Comparison of ENCODE assay signal across 8 mouse cellular contexts in the genomic region with DNA sequence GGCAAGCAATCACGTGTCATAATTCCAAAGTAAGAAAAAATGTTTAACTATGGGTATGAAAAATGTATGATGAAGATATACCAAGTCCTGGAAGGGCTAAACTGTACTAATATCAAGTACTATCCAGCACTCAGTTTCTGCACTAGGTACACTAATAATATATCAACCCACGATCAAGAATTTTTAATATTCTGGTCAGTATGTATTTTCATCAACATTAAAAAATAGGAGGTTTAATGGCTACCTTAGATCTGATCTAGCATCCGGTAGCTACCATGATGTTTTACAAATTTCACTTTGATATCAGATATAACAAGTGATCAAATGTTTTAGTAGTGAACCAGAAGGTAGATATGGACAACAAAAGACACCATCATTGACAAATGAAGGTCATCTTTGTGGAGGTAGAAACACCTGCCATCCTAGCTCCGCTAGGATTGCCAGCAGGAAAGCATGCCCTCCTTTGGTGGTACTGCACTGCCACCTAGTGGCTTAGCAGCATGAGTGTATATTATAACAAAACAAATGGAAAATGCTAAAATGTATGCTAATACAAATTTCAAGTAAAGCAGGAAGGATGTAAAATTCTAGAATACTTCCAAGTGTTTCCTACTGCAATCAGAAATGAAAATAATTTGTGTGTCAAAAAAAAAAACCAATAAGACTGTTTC. TPM values are rescaled to one million over a fixed set of nuclear protein-coding genes. Genes with fewer than 3 reads are reported as not detected.
A peak's percentile ranks its signal among the peaks of the same experiment; 100 is the strongest.
DNase-seq lines count a peak whose midpoint lies in the region; ATAC-seq and TF ChIP-seq lines count a peak whose summit lies in the region.

No protein-coding gene starts in this region.

- peak; percentile 78 for DNase-seq in intestine, embryonic 14.5 days (ENCODE audit: low spot score)
- peak; percentile 63 for DNase-seq in MN1 (ENCODE audit: low spot score)
- peak; percentile 41 for DNase-seq in cerebellum, adult 8-10 months
- DNase-seq in frontal cortex, postnatal 36 days (ENCODE audit: low spot score in 2 of 2): peak; percentile 49 to 54
- DNase-seq in layer of hippocampus, adult 2 months (ENCODE audit: low spot score in 2 of 2): peak; percentile 61 to 76
- peak; percentile 77 for DNase-seq in mesoderm, embryonic 11.5 days (ENCODE audit: low read depth, low spot score)
- DNase-seq in spleen, postnatal 36 days (ENCODE audit: low spot score in 2 of 2): peak; percentile 11 to 14

- H3K4me3 ChIP-seq in intestine, embryonic 14.5 days (ENCODE audit: low read depth, low read length): no peak overlapping the region
- no peak overlapping the region for H3K4me3 ChIP-seq in intestine, embryonic 16.5 days (ENCODE audit: low read length)
- H3K4me3 ChIP-seq in layer of hippocampus, adult 2 months: no peak overlapping the region

- H3K9me3 ChIP-seq in intestine, embryonic 14.5 days (ENCODE audit: control insufficient read depth, low read length): no peaks in the 10 kb centered on the region
- H3K9me3 ChIP-seq in intestine, embryonic 16.5 days (ENCODE audit: control insufficient read depth, low read length): no peaks in the 10 kb centered on the region

- ATAC-seq in intestine, embryonic 14.5 days (replicated peaks; ENCODE audit: low FRiP score, low TSS enrichment, low read depth): no peak
- no peak for ATAC-seq in intestine, embryonic 16.5 days

- 45% methylated on average over 4 of the region's 4 CpGs for WGBS in intestine, embryonic 14.5 days
- 45% methylated on average over 4 of the region's 4 CpGs for WGBS in intestine, embryonic 16.5 days

- no peaks in the 10 kb centered on the region for H3K36me3 ChIP-seq in intestine, embryonic 14.5 days (ENCODE audit: control insufficient read depth, insufficient read depth, low read length)
- H3K36me3 ChIP-seq in intestine, embryonic 16.5 days (ENCODE audit: control insufficient read depth, insufficient read depth, low read length): no peaks in the 10 kb centered on the region

- H3K27ac ChIP-seq in intestine, embryonic 14.5 days (ENCODE audit: low read depth): no peak overlapping the region
- no peak overlapping the region for H3K27ac ChIP-seq in intestine, embryonic 16.5 days (ENCODE audit: low read length)
- no peak overlapping the region for H3K27ac ChIP-seq in layer of hippocampus, adult 2 months

- H3K9ac ChIP-seq in intestine, embryonic 14.5 days (ENCODE audit: low read length): no peak overlapping the region
- H3K9ac ChIP-seq in intestine, embryonic 16.5 days (ENCODE audit: low read depth, low read length): no peak overlapping the region

- H3K4me1 ChIP-seq in intestine, embryonic 14.5 days (replicated peaks; ENCODE audit: control insufficient read depth, insufficient read depth, low read length): peaks cover 9% of the 10 kb centered on the region
- H3K4me1 ChIP-seq in intestine, embryonic 16.5 days (ENCODE audit: control insufficient read depth, insufficient read depth, low read length): no peaks in the 10 kb centered on the region; the same call in 1 of the 2 replicates

- no peak overlapping the region for H3K4me2 ChIP-seq in intestine, embryonic 14.5 days (ENCODE audit: low read length)
- no peak overlapping the region for H3K4me2 ChIP-seq in intestine, embryonic 16.5 days (ENCODE audit: low read depth, low read length)

- H3K27me3 ChIP-seq in intestine, embryonic 14.5 days (replicated peaks; ENCODE audit: control insufficient read depth, insufficient read depth, low read length): no peaks in the 10 kb centered on the region
- no peaks in the 10 kb centered on the region for H3K27me3 ChIP-seq in intestine, embryonic 16.5 days (replicated peaks; ENCODE audit: control insufficient read depth, insufficient read depth, low read length)

- TF ChIP-seq CTCF in layer of hippocampus, adult 2 months (conservative IDR thresholded peaks at IDR 0.05): peak; percentile 96

RNA-seq across cellular contexts. Expression of gene Gm527, which starts 20.5 kb away (rescaled TPM):
- polyA plus RNA-seq in intestine, embryonic 14.5 days (2014; fragmentation: Nextera tagmentation; extraction: Ambion mirVana): 5.4 and 6.1 TPM in 2 replicates
- 0.48 and 1.2 TPM in 2 replicates for polyA plus RNA-seq in intestine, embryonic 16.5 days (2015; fragmentation: Nextera tagmentation; extraction: Ambion mirVana)
- 10 to 100 TPM; 10.5 to 15.7 TPM for total RNA-seq in layer of hippocampus, adult 2 months (2021)

Comparison
In these comparisons a context has a peak if more than half of its experiments do, and no peak if none do; other contexts are left out.
1. DNase-seq: peak in every context shown above with its lines; median percentile 78 in intestine, embryonic 14.5 days; 77 in mesoderm, embryonic 11.5 days; 68 in layer of hippocampus, adult 2 months; 63 in MN1; 52 in frontal cortex, postnatal 36 days; 41 in cerebellum, adult 8-10 months; 12 in spleen, postnatal 36 days.